Mouse (Mus musculus): ENCODE data around the gene Slc28a2. TPM values are rescaled to one million over a fixed set of nuclear protein-coding genes. Genes with fewer than 3 reads are reported as not detected.
"Not testable (repeated sequence)": the region's sequence is repeated elsewhere in the genome, so short reads cannot be mapped to it uniquely, and the experiment has no call there.

Gene Slc28a2
- polyA plus RNA-seq, 1 experiment from 2014 or later, result not detected

DNA sequence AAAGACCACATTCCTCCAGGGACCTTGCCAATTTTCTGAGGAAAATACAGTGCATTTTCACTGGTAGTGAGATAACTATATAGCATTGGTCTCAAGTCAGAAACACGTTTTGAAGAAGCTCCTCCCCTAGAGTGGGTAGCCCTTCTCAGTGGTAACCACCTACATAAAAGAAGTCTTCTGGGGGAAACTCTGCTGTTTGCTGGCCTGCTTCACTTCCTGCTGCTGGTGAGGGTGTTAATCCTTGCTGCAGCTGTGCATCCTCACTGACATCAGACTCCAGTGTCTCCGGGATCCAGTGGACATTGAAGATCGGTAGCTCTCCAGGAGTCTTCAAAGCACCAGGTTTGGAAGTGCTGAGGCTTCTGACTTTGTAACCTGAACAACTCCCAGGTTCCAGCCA lies 59.4 kb downstream of the Slc28a2 start:
- H3K36me3 ChIP-seq; H3K4me1 ChIP-seq (replicated peaks); H3K27ac ChIP-seq; H3K4me3 ChIP-seq; H3K27me3 ChIP-seq (ENCODE audit: insufficient read depth, poor library complexity, severe bottlenecking); H3K9me3 ChIP-seq; DNase-seq (ENCODE audit: low spot score): not testable (repeated sequence)
- 63% methylated on average over 3 of the region's 3 CpGs for WGBS

DNA sequence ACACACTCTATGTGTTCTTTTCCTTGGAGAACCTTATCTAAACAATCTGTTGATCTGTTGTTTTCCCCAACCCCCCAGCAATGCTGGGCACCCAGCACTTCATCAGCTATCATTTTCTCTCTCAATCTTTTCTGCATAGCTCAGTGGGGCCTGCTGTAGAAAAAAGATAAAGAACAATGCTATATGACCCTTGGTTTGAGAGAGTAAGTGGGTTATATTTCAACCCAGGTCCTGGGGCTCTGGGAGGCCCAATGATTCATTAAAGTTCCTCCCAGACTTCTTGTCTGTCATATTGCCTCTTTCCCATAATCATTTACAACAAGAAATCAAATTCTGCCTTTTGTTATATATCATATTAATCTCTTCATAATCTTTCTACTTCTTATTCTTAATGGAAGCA lies 59.8 kb downstream of the Slc28a2 start:
- not testable (repeated sequence) for H3K4me1 ChIP-seq (replicated peaks); H3K36me3 ChIP-seq; H3K27ac ChIP-seq; DNase-seq (ENCODE audit: low spot score); H3K9me3 ChIP-seq; H3K4me3 ChIP-seq; H3K27me3 ChIP-seq (ENCODE audit: insufficient read depth, poor library complexity, severe bottlenecking)

DNA sequence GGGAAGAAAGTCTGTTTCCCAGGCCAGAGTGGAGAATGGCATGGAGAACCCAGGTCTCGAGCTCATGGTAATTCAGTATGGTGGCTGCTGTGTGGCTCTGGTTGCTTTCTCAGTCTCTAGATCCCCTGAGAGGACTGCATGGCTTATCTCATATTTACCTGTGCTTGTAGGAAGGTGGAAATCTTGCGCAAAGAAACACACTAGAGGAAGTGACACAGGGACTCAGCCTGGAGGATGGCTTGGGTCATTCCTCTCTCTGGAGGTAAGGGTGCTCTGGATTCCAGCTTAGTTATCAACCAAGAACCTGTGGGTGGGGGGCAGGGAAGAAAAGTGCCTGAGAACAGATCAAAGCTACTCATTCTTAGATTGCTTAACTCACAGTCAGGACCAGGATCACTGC lies 60.4 kb downstream of the Slc28a2 start:
- H3K4me3 ChIP-seq, result no peak overlapping the region
- no peak for DNase-seq (ENCODE audit: low spot score)
- no peaks in the 10 kb centered on the region for H3K4me1 ChIP-seq (replicated peaks)
- no peaks in the 10 kb centered on the region for H3K9me3 ChIP-seq
- no peaks in the 10 kb centered on the region for H3K36me3 ChIP-seq
- no peaks in the 10 kb centered on the region for H3K27me3 ChIP-seq (ENCODE audit: insufficient read depth, poor library complexity, severe bottlenecking)
- H3K27ac ChIP-seq, result no peak overlapping the region
- WGBS, result 88% methylated on average over 2 of the region's 2 CpGs

Other genes with a start within 250 kb of the Slc28a2 start
- not detected in 2 replicates for gene Patl2, start 240.3 kb upstream of the Slc28a2 start, polyA plus RNA-seq (2016; fragmentation: Nextera tagmentation; extraction: Ambion mirVana)
- not detected in 2 replicates for gene Terb2, start 240.2 kb upstream of the Slc28a2 start, polyA plus RNA-seq (2016; fragmentation: Nextera tagmentation; extraction: Ambion mirVana)
- gene Sord, start 191.7 kb upstream of the Slc28a2 start, polyA plus RNA-seq (2016; fragmentation: Nextera tagmentation; extraction: Ambion mirVana), result 28.2 and 38.3 TPM in 2 replicates
- gene Duox2, start 128.0 kb upstream of the Slc28a2 start, polyA plus RNA-seq (2016; fragmentation: Nextera tagmentation; extraction: Ambion mirVana), result not detected in 2 replicates
- not detected in 2 replicates for gene Duoxa2, start 127.6 kb upstream of the Slc28a2 start, polyA plus RNA-seq (2016; fragmentation: Nextera tagmentation; extraction: Ambion mirVana)
- not detected in 2 replicates for gene Duoxa1, start 112.7 kb upstream of the Slc28a2 start, polyA plus RNA-seq (2016; fragmentation: Nextera tagmentation; extraction: Ambion mirVana)
- 0.04 TPM in 1 of 2 replicates, not detected in the other for gene Duox1, start 110.8 kb upstream of the Slc28a2 start, polyA plus RNA-seq (2016; fragmentation: Nextera tagmentation; extraction: Ambion mirVana)
- gene Shf, start 57.3 kb upstream of the Slc28a2 start, polyA plus RNA-seq (2016; fragmentation: Nextera tagmentation; extraction: Ambion mirVana), result 8.8 and 9.6 TPM in 2 replicates
- gene Gm14085, start 58.5 kb downstream of the Slc28a2 start, polyA plus RNA-seq (2016; fragmentation: Nextera tagmentation; extraction: Ambion mirVana), result not detected in 2 replicates
- 10.9 and 14.5 TPM in 2 replicates for gene Gatm, start 184.8 kb downstream of the Slc28a2 start, polyA plus RNA-seq (2016; fragmentation: Nextera tagmentation; extraction: Ambion mirVana)
- gene AA467197, start 210.5 kb downstream of the Slc28a2 start, polyA plus RNA-seq (2016; fragmentation: Nextera tagmentation; extraction: Ambion mirVana), result 0.21 and 0.47 TPM in 2 replicates